Mouse (Mus musculus) lung, adult 18-20 months (tissue): ENCODE results near the gene Lpp.
A peak's percentile ranks its signal among the peaks of the same experiment; 100 is the strongest.

ENCODE experiments used
- DNase-seq, 2 experiments: peaks; one replicate each; pipeline ENCODE4 v3.0.0; 2022; ENCODE audit warnings: mixed read lengths in 2 of 2

The Lpp gene

GRCm38 (mm10) chr16:24400776-24401175 lies 7.5 kb downstream of the Lpp start:
- DNase-seq: no peak

GRCm38 (mm10) chr16:24402801-24403200 lies 9.5 kb downstream of the Lpp start:
- no peak for DNase-seq

- peak in 1 of 2 experiments; percentile 70 for DNase-seq
These were observed 10.6 kb downstream of the Lpp start for GRCm38 (mm10) chr16:24403733-24404380.

GRCm38 (mm10) chr16:24406521-24406920 lies 13.2 kb downstream of the Lpp start:
- DNase-seq: no peak

- no peak for DNase-seq
These were observed 18.0 kb downstream of the Lpp start for GRCm38 (mm10) chr16:24411281-24411680.

- DNase-seq: no peak
These were observed 18.9 kb downstream of the Lpp start for GRCm38 (mm10) chr16:24412193-24412592.

GRCm38 (mm10) chr16:24413059-24413458 lies 19.8 kb downstream of the Lpp start:
- no peak for DNase-seq

GRCm38 (mm10) chr16:24418022-24418421 lies 24.7 kb downstream of the Lpp start:
- peak; percentile 60 to 69 for DNase-seq

GRCm38 (mm10) chr16:24420603-24421120 lies 27.4 kb downstream of the Lpp start:
- DNase-seq: peak in 1 of 2 experiments; percentile 66

- DNase-seq: no peak
These were observed 28.5 kb downstream of the Lpp start for GRCm38 (mm10) chr16:24421687-24422418.

- no peak for DNase-seq
These were observed 29.9 kb downstream of the Lpp start for GRCm38 (mm10) chr16:24423196-24423595.

GRCm38 (mm10) chr16:24423751-24424150 lies 30.4 kb downstream of the Lpp start:
- no peak for DNase-seq

- no peak for DNase-seq
These were observed 31.2 kb downstream of the Lpp start for GRCm38 (mm10) chr16:24424356-24424977.

- DNase-seq: no peak
These were observed 32.5 kb downstream of the Lpp start for GRCm38 (mm10) chr16:24425816-24426215.

- no peak for DNase-seq
These were observed 34.3 kb downstream of the Lpp start for GRCm38 (mm10) chr16:24427606-24428005.

GRCm38 (mm10) chr16:24428055-24428454 lies 34.7 kb downstream of the Lpp start:
- no peak for DNase-seq

- DNase-seq: no peak
These were observed 35.4 kb downstream of the Lpp start for GRCm38 (mm10) chr16:24428742-24429141.

- no peak for DNase-seq
These were observed 36.4 kb downstream of the Lpp start for GRCm38 (mm10) chr16:24429691-24430090.

GRCm38 (mm10) chr16:24431808-24432207 lies 38.5 kb downstream of the Lpp start:
- no peak for DNase-seq

- DNase-seq: no peak
These were observed 40.3 kb downstream of the Lpp start for GRCm38 (mm10) chr16:24433563-24433962.

GRCm38 (mm10) chr16:24434026-24434425 lies 40.7 kb downstream of the Lpp start:
- no peak for DNase-seq

GRCm38 (mm10) chr16:24434531-24435114 lies 41.3 kb downstream of the Lpp start:
- DNase-seq: no peak

- no peak for DNase-seq
These were observed 41.8 kb downstream of the Lpp start for GRCm38 (mm10) chr16:24435115-24435553.
